Mouse (Mus musculus) embryo, embryonic 11 days (tissue): Measurements from ENCODE around the gene Myrfl.

Source experiments
- DNase-seq: peaks from one replicate; pipeline ENCODE4 v3.0.0-alpha.2; 2015

Gene Myrfl

DNA sequence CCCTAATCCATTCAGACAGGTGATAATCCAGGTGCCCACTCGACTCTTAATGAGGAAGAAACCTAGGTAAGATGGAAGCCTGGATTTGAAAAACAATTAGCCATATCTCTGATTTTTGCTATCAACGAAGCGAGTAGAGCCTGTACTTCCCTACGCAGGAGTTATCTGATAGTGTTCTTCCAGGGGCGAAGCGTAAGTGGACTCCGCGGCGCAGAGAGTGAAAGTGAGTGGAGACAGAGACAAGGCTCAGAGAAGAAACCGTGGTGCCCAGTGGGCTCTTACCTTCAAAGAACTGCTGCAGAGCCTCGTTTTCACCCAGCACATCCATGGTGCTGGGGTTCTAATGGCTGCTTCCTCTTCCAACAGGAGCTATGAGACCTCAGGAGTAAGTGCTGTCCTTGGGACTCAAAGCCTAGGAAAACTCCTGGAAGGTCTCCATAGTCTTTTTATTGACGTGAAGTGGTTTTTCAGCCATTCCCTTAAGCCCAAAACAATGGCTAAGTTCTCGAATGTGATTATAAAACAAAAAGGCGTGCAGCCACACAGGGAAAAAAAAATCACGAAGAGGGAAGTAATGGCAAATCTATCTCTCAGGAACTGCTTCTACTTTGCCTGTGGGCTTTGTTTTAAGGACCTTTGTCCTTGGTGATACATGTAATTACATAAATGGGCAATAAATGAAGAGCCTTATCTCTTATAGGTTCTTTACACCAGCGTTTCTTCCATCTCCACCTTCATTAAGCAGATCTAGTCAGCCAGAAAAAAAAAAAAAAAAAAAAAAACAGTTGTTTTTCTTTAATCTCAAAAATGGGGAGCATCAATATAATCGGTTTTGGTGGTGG, at the start of gene Myrfl:
TSS of gene Myrfl (minus strand) at position 584 of the 842 bp plus-strand sequence.
- DNase-seq, result no peak

DNA sequence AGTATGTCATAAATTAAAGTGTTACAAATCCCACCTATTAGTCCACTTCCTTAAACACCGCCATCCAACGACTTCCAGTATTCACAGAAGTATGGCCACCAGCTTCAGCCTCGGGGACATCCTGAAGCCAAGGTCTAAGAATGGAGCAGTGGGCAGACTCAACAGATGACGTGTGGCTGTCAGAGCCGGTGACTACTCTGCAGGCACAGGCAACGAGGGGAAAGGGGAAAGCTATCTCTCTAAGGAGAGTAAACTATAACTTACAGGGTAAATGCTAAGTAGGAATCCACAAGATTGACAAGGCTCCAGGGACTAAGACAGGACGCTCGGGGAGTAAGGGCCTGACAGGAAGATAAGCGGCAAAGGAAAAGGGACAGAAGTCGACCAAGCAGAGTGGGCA, 48.2 kb upstream of the Myrfl start:
- DNase-seq, result peak; percentile 17

DNA sequence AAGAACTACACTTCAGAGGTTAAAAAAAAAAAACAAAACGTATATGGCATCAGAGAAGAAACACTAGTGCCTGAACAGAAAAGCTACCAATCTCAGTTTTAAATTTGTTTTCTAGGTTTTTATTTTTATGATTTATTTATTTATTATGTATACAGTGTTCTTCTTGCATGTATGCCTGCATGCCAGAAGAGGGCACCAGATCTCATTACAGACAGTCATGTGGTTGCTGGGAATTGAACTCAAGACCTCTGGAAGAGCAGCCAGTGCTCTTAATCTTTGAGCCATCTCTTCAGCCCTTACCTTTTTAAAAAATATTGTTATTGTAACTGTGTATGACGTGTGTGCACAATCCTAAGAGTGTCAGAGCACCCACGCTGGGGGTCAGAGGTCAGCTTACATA, 47.4 kb upstream of the Myrfl start:
- no peak for DNase-seq

DNA sequence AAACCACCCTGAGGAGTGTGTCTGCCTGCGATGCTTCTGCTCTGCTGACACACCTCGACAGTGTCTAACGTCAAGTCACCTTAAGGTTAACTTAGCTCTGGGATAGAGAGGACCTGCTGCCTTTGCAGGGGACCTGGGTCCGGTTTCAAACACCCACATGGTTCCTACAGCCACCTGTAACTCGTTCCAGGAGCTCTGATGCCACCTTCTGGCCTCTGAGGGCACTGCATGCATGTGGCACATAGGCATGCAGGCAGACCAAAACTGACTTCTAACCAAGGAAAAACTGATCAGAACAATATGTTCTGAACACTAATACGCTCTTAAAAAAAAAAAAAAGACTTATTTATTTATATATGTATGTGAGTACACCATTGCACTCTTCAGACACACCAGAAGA, 46.3 kb upstream of the Myrfl start:
- DNase-seq, result no peak

DNA sequence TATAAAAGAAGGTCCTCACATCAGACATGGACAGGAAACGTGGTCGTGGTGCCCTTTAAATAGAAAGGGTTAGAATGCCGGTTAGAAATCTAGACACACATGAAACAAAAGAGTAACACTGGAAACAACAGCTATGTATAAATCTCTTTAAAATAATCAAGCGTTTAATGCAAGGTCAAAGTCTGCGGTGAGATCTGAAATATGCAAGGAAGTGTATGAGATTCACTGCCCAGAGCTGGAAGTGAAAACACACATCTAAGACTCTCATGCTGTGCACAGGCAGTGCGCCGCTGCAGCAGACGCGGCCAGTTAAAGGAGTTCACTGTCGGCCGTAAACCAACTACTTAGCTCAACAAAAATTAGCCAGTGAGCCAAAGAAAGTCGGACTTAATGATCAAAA, 38.3 kb upstream of the Myrfl start:
- no peak for DNase-seq

DNA sequence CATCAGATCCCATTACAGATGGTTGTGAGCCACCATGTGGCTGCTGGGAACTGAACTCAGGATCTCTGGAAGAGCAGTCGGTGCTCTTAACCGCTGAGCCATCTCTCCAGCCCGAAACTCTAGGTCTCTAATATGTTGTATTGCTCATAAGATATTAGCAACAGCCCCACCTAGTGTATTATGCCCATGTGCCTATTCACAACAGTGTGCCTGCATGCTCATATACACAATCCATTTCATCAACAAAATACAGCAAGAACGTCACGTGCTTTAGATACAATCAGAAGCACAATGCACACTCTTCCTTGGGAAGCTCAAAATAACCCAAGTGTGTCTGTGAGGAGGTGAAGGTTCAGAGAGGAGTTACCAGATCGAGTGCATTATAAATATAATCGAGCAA, 37.1 kb upstream of the Myrfl start:
- DNase-seq, result no peak

DNA sequence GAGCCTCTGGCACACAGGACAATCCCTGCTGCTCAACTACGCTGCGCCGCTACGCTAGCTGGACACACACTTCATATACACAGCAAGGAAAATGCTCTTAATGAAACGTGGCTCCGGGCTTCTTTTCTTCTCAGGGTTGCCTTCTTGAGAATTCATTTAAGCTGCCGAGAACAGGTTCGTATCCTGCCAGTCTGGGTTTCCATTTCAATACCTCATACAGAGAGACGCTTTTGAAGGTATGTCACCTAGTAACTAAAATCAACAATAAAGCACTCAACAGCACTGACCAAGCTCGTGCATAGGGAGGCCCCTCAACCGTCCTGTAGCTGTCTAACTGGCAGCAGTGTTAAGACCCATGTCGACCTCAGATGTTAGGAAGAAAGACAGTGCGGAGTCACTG, 35.7 kb upstream of the Myrfl start:
- no peak for DNase-seq

DNA sequence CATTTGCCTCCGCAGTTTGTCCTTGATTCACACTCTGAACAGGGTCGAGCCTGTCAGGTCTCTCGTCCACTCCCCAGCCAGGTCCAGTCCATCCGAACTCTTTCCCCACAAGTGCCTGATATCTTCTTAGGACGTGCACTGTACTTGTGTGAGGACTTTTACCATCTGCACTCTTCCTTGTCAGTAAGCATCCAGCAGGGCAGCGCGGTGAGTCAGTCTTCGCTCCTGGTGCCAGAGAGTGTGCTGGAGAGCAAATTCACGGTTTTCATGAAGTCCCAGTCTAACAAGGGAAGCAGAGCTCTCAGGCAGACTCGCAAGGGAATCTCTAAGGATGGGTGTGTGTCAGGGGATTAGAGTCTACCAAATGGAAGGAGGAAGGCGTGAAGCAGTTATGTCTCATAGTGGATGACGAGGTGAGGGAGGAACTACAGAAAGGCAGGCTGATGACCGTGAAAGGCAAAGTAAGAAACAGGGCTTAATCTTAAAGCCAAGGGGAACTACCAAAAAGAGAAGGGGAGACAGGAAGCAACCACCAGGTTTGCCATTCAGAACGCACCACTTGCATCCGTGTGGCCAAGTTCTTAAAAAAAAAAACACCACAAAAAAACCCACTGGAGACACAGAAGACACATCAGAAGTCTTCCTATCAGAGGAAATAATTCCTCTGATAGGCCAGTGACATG, 34.9 kb upstream of the Myrfl start:
- no peak for DNase-seq

DNA sequence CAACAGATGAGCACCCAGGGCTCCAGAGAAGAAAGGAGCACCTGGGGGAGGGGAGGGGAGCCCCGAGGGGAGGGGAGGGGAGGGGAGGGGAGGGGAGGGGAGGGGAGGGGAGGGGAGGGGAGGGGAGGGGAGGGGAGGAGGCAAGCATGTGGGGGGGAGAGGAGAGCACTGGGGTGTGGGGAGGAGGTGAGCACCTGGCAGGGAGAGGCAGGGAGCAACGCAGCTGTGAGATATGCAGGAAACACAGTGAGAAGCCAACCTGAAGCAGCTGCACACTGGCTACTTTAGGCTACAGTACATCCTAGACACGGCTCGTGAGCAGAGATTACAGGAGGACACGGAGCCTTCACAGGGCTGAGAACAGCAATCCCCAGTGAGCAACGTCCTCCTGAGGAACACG, 34.2 kb upstream of the Myrfl start:
- DNase-seq, result no peak

DNA sequence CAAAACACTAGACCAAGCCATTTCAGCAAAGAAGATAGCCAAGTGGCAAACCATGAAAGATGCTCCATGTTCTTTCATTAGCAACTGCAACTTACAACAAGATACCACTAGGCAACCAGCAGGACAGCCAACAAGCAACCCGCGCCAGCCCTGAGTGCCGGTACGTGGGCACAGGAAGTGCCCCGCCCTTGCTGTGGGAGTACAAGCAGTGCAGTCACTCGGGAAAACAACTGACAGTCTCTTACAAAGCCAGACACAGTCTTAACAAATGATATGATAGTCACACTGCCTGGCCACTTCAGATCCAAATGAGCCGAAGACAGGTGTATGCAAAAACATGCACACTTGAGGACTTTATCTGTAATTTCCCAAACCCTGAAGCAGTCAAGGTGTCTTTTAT, 33.8 kb upstream of the Myrfl start:
- no peak for DNase-seq

DNA sequence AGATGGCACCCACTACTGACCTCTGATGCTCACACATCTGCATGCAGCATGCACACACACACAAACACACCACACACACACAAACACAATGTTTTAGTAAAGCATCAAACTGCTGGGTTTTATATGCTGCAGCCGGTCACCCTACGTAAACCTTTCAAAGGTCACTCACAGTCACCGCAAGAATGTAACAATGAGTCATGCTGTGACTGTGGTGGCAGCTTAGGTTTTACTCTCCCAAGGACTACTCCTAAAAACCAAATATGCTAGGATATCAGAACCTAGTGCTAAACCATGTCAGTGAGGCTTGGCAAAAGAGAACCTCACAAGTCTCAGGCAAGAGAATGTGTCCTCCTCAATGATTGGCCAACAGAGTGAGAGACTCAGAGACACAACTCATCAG, 32.1 kb upstream of the Myrfl start:
- DNase-seq, result no peak

DNA sequence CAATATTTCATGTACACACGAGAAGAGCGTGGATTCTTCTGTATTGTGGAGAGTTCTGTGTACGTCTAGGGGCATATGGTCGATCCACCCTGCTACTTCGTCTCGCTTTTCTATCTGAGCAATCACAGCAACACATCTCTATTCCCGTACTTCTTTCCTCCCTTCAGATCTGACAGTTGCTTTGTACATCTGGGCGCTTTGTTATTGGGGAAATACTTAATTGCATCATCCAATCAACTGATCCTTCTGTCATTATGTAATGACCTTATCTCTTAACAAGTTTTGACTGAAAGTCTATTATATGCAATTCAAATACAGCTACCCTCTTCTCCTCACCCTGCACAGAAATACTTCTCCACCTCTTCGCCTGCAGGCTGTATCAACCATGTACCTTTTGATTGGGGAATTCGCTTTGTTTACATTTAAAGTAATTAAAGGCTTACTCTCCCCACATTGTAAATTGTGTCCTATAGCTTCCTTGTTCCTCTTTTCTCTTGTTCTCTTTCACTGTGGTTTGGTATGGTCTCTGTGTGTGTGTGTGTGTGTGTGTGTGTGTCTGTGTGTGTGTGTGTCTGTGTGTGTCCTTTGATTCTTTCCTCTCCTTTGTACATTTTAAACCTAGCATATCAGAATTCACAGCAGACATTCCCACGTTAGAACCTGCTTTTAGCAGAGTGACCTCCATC, 29.9 kb upstream of the Myrfl start:
- DNase-seq, result no peak

DNA sequence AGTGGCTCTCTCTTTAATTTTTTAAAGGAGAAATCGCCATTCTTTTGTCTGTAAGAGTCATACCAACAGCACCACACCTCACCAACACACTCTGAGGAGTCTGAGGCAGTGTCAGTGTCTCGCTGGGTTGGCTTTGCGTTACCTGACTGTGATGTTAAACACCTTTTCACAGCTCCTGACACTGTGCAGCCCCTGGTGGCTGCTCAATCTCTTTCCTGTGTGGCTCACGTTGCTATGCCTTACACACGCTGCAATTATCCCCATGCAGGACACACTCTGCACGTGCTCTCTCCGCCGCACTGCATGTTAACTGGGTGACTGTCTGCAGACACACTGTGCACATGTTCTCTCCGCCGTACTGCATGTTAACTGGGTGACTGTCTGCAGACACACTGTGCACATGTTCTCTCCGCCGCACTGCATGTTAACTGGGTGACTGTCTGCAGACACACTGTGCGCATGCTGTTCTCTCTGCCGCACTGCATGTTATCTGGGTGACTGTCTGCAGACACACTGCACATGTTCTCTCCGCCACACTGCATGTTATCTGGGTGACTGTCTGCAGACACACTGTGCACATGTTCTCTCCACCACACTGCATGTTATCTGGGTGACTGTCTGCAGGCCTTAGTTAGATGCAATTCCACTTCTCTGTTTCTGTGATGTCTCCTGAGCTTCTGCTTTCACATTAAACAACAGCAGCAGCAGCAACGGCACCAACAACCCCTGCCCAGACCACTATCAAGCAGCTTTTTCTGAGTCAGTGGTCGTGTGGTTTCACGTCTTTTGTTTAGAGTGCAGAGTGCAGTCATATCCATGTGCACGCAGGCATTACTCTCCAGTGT, 27.2 kb upstream of the Myrfl start:
- no peak for DNase-seq

DNA sequence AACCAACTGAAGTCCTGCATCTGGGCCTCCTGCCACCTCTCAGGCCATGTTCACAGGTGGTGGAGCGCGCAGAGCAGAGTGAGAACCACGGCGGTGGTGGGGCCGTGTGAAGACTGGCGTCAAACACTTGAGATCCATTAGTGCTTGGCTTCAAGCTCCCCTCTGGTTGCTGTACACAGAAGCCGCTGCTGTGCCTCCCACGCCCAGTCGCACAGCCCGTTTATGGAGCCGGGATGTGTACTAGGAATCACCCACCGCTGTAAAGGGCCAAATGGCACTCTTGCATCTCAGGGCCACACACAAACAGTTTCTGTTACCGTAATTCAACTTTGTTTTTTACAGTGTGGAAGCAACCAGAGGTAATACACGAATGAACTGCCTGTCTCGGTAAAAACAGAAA, 25.4 kb upstream of the Myrfl start:
- DNase-seq, result no peak

DNA sequence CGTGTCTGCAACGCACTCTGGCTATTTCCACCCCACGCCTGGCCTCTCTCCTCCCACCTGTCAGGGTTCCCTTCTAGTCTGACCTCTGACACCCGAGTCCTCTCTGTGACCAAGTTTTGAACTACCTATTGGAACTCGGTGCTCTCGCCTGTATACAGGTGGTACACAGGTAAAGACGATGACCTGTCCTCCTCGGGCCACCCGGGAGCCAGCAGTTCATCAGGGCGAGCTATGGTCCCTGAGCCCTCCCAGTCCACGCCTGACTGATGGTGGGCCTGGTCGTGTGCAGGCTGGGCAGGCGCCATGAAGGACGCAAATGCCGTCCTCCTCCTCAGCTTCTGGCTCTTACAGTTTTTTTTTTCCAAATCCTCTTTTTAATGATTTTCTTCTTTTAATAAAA, 24.7 kb upstream of the Myrfl start:
- no peak for DNase-seq

DNA sequence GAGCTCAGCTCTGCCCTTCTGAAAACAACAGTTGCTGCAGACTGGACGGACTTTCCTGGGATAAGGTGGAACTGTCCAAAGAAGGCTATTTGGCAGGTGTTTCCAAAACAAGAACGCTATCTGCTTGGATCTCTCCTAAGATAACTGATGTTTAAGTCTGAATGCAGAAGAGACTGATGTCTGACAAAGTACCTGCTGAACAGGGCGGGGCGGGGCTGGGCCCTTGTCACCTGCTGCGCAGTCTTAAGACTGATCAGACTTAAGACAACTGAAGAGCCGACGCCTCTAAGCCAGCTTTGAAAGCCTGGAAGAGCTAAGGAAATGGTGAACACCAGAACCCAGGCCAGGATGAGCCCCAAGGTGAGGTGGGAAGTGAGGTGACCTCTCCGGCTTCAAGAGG, 23.9 kb upstream of the Myrfl start:
- DNase-seq, result no peak

DNA sequence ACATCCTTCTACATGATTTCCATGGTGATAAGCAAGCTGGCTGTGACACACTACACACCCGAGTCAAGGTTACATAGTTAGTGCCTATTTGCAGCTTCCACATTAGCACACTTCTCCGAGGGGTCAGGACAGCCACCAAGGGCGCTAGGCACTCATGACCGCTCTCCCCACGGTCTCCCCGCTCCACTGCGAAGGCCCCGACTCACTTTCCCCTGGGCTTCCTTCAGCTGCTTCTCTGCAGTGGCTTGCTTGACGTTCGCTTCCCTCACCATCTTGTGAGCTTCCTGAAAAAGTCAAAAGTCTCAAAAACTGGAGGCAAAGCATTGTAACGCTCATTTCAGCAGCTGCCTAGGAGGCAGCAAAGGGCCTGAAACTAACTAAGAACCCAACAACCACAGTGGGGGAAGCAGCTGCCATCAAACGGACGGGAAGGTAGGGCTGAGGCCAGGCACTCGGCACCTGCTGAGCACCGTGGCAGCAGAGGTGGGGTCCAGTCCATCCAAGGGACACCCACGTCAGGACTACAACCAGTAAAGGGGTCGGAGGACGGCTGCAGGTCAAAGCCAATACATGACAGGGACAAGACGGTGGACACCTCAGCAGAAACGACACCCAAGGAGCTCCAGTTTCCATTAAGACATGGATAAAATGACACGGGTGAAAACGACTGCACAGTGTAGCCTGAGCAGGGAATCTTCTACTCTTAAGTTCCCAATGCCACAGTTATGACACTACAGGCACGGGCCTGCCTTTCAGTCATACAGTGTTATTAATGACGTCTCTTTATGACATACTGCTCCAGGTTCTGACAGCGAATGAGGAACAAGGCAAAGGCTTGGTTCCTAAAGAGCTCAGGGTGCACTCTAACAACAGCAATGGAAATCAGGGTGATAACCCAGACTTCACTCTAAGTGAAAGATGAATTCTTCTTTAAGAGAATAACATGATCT, 22.9 kb upstream of the Myrfl start:
- no peak for DNase-seq

DNA sequence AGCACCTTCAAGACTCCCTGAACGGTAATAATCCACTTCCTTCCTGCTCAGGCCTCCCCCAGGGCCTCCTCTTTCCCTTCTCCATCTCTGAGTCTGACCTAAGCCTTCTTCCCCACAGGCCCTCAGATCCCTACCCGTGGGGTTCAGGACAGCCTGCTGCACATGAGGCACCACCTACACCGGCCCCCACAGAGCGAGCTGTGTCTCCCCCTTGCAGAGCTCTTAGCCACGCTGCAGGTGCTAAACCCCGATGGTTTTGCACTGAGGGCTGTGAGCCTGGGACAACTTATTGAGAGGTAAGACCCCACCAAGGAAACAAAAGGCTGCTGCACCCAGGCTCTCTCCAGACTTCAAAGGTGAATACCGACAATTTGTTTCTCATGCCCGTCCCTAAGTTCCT, 19.9 kb upstream of the Myrfl start:
- no peak for DNase-seq

DNA sequence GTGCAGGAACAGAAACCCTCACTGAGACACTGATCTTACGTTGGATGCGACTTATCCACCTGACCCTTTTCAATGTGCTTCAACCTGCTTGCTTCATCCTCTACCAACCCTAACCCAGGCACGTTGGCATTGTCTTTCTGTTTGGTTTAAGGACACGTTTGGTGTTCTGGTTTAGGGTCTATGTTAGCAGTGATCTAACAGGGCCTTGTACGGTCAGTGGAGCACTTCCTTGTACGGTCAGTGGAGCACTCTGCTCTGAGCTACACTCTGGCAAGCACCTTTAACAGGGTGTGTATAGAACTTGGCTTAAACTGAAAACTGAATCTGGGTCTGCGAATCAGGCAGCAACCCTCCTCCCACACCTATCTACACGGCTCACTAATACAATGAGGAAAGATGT, 18.6 kb upstream of the Myrfl start:
- no peak for DNase-seq

DNA sequence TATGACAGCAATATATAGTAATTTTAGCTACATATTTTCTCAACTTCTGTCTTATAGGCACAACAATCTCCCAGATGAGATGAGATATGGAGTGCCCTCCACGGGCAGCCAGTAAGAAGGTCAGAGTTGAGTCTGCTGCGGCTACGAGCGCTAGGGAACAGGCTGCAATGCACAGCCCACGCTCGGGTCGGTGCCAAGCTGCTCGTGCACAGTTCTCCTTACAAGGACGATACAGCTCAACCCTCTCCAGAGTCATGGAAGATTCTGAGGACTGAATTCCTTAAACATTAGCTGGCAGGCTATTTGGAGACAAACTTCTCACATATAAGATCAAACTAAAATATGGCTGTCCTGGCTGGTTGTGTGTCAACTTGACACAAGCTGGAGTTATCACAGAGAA, 17.9 kb upstream of the Myrfl start:
- DNase-seq, result no peak

DNA sequence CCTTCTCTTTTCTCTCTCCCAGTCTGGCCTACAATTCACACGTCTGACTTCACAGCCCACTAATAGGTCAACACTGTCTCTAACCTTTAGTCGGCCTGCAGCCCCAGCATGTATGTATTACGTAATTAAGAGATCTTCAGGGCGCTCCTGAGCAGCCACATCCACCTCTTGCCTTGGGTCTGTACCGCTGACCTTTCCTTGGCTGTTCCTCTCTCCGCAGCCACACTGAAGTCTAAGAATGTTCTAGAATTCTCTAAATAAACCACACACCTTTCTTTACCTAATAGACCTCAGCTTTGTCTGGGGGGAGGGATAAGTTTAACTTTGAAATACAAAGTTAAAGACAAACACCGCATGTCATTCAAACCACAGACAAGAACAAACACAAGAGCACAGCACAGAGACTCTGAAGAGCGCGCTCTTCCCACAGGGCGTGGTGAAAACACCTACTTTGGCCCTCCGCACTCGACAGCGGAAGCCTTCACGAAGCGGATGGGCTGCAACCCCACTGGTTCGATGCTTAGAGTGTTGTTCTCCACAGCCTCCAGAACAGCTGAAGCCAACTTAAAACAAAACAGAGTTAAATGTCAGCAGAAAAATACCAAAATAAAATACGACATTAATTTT, 17.0 kb upstream of the Myrfl start:
- no peak for DNase-seq
